Mouse (Mus musculus) liver (tissue): ENCODE results near the gene Ggact.

Source experiments
- DNase-seq: peaks from one replicate; pipeline ENCODE4 v3.0.0-alpha.2; 2020; ENCODE audit warnings: mixed read lengths

The Ggact gene

DNA sequence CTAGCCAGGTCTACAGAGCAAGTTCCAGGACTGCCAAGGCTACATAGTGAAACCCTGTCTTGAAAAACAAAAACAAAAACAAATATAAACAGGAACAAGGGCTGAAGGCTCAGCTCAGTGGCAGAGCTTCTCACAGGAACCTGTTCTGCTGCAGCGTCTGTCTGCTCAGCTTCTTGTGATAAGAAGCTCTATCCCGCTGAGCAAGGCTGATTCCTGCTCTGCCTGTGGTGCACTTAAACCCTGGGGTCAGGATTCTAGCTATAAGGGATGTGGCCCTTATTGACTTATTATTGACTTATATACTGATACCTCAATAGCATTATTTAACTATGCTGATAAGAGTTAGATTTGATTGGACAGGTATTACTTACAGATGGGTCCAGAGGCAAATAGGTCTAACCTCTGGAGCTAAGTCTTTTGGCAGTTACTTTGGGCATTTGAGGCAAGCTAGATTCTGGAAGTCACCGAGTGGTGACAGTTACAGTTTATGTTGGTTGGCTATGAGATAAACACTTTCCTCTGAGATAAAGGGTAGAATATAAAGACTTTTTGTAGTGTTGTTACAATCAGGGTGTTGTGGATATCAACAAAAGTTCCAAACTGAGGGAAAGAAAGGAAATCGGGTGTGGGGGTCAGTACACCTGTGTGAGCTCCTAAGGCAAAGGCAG lies 48.0 kb downstream of the Ggact start:
- no peak for DNase-seq

DNA sequence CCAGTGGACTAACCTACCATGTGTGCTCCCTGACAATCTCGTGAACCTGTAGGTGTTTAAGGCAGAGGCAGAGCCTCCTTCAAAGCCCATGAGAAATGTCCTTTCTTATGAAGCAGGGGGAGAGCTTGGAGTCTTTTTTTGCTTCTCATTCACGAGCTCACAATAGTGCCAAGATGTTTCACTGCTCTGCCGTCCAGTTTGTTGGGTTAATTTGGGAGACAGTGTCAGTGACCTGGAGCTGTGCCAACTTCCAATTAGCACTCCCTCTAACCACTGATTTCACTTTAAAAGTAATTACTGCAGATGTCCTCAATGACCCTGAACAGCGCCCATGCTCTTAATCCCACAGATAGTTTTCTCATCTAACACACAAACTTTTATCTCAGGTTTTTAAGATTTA lies 50.9 kb downstream of the Ggact start:
- DNase-seq = no peak

DNA sequence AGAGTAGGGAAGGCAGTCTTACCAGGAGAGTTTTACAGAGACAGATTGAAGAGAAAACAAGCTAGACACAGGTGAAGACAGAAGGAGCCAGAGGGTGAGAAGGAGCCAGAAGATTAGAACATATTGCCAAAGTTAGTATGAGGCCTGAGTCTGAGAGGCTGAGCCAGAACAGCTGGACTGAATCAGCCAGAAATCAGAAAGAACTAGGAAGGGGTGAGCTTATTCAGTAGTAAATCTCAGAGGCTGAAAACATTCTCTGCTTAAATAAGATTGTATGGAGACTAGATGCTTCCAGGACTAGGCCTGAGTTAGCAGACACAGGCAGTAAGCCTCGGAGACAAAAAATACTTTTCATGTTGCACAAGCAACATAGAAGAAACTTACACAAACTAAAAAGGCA lies 53.8 kb downstream of the Ggact start:
- no peak for DNase-seq

DNA sequence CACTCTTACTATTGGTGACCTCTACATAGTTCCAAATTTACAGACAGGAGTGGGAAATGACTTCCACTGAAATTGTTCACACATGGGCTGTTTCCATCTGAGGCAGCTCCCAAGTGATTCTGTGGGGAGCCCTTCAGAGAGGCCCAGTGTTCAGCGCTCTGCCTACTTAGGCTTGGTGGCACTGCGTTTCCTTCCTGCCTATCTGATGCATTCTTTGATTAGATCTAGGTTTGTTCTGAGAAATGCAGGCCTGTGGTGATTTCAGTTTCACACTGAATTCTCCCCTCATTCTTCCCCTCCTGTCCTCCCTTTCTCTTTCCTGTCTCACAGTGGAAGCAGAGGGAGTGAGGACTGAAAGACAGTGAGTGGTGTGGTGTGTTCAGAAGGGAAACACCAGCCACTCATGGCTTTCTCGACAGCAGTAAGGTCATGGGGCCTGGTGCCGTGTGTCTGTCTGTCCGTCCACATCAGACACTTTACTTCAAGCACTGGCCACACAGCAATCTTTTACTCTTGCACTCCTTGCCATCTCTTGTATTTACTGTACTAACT lies 61.0 kb downstream of the Ggact start:
- DNase-seq = no peak

DNA sequence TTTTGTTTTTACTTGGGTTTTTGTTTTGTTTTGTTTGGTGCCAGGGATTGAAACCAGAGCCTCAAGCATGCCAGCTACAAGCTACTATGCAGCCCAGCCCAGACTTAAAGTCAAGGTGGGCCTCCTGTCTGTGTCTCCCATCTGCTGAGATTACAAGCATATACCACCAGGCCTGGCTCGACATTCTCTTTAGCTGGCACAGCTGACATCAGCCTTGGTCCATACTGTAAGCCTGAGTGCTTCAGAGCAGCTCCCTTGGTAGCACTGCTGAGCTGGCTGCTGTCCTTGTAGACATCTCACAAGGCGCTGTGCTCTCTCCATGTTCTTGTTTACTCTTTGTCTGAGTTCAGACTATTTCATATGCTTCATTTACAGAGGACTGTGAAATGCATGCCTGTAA lies 76.5 kb downstream of the Ggact start:
- no peak for DNase-seq

DNA sequence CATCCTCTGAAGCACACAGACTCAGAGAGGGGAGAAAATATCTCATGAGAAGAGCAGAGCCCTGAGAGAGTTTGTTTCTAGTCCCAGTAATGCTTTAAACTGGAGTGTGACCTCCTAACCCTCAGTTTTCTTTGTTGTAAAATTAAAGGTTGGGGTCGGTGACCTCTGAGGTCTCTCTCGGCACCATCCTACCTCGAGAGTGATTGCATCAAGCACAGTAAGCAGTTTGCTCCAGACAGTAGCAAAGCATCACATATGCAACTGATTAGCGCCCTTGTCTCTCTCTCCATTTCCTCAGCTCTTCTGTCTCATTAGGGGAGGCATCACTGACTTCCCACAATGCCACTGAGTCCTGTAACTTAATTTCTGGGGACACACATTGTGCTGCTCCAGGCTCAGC lies 77.3 kb downstream of the Ggact start:
- DNase-seq = no peak

DNA sequence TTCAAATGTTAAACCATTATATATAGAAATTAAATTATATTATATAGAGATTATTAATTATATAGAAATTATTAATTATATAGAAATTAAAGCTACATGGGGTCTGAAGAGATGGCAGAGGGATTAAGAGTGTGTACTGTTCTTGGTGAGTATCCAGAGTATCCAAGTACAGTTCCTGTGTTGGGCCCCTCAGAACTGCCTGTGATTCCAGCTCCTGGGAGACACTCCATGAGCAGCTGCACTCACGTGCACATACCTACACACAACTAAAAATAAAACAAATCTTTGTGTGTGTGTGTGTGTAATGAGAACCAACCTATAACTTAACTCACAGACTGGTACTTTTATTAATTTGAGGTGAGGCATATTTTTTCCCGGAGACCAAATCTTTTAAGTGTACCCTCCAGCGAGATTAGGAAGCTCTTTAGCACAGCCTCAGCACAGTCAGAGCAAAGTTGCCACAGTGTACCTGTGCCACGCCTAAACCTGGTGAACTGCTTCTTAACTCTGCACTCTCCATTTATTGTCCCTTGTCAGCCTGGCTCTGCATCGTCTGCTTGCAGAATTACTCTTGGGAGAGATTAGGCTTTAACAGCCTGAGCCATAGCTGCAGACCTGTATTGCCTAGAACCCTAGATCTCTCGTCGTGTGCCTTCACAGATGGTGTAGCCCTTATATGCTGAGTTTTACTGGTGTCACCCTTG lies 77.9 kb downstream of the Ggact start:
- DNase-seq = no peak

DNA sequence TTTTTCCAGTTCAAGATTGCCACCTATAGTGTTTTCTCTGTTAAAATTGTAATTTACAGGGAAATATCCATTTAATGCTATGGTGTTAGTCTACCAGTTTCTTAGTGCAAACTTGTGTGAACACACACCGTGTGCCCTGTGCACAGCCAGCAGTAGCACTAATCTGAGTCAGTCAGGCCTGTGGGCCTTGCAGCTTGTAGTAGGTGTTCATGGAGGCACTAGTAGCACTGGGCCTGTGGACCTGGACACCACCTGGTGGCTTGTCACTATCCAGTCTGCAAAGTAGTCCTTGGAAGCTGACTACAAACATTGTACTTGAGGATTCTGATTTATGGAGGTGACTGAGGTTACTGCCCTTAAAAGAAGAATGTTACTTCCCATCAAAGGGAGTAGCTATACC lies 78.8 kb downstream of the Ggact start:
- no peak for DNase-seq

DNA sequence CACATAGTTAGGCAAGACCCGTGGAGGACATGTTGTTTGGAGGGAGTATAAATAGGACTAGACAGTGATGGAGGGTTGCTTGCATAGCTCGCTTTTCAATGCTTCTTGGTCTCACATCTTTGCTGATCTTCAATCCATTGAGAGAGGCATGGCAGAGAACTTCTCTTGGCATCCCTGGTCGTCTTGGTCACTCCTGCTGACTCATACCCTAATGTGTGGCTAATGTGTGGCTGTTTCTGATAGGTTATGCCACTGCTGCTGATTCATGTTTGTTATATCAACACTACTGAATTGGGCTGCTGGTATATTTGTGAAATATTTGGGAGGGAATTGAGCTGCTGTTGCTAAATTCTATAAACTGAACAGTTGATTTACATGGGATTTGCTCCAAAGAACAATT lies 79.9 kb downstream of the Ggact start:
- DNase-seq = no peak

DNA sequence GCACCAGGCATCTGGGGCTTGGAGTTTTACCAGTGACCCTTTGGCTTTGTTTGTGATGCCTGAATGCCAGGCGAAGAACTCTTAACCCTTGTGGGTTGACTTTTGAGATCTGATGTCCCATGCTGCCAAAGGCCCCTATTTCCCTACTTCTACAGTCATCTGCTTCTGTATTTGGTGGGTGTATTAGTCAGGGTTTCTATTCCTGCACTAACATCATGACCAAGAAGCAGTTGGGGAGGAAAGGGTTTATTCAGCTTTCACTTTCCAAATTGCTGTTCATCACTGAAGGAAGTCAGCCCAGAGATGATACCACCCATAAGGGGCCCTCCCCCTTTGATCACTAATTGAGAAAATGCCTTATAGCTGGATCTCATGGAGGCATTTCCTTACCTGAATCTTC lies 83.1 kb downstream of the Ggact start:
- no peak for DNase-seq

DNA sequence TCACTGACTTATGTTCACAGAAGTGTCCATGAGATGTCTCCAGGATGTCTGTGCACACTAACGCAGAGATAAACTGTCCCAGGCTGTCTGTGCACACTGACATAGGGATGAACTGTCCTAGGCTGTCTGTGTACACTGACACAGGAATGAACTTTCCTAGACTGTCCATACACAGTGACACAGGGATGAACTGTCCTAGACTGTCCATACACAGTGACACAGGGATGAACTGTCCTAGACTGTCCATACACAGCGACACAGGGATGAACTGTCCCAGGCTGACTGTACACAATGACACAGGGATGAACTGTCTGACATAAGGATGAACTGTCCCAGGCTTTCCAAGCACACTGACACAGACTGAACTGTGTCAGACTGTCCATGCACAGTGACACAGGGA lies 88.1 kb downstream of the Ggact start:
- no peak for DNase-seq

DNA sequence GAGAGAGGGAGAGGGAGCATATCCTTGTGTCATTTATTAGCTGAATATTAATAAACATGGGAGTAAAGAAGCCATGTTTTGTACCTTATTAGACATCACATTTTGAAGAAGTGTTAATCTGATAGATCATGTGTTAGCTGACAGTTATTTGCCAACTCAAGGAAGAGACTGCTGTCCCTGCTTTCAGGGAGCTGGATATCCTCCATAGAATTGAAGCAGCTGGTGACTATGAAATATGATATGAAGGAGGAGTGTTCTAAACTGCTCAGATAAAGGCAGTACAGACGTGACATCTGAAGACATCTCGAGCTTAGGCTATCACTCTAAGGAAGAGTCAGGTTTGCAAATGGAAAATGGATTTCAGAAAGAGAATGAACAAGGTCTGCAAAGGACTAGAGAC lies 89.8 kb downstream of the Ggact start:
- no peak for DNase-seq

DNA sequence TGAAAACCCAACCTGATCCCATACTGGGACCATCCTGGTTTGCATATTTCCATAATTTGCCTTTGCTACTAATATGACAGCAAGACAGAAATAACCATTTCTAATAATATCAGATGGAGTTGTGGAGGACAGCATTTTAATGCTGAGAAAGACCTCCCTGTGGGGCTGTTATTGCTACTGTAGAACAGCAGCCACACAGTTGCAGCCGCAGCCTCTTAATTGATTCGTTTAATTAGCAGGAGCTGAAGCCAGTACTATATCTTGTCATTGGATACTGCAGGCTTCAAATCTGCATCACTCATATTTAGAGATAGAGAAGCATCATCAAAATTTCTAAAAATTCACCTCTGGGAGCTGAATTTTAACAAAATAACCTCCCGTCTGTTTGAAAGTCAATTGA lies 92.6 kb downstream of the Ggact start:
- no peak for DNase-seq

DNA sequence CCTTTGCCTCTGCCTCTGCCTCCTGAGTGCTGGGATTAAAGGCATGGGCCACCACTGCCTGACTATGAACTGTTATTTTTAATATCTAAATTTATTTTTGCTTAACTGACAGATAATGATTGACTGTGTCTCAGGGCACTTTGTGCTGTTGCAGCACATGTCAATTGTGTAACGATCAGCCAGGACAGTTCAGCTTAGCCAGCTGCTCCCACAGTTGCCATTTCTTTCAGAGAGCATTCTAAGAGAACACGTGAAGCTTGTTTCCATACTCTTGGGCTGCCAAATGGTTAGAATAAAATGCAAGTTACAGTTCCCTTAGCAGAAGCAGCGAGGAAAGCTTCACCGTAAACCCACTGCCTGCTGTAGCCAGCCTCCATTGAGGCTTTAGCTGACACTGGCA lies 113.3 kb downstream of the Ggact start:
- DNase-seq = no peak

DNA sequence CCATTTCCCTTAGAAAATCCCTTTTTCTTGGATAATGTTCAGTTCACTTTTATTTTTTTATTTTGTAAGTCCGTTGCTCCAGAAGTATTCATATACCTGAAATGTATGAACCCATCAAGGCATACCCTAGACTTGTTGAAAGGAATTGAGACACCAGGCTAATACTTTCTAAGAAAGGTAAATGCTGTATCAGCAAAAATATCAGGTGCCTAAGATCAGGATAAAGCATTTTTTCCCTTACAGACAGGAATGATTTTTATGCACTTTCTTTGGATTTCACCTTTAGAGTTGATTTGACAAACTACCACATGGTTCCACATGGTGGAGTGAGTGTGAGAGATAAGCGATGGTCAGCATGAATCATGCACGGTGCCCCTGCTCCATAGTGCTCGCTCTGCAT lies 120.2 kb downstream of the Ggact start:
- no peak for DNase-seq

DNA sequence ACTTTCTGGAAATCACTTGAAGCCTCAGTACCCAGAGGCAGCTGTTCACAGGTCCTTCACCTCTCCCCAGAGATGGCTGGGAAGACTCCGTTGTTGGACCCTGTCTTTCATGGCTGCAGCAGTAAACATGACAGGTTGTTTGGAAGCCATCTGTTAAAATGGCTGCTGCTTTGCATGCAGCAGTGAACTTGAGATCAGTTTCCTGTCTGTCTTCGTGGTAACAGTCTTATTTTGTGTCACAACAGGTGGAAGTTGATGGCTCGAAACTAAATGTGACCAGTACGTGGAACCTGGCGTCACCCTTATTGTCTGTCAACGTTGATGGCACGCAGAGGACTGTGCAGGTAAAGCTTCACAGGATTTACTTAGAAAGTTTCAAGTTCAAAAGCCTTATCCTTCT lies 123.4 kb downstream of the Ggact start:
- DNase-seq = no peak

DNA sequence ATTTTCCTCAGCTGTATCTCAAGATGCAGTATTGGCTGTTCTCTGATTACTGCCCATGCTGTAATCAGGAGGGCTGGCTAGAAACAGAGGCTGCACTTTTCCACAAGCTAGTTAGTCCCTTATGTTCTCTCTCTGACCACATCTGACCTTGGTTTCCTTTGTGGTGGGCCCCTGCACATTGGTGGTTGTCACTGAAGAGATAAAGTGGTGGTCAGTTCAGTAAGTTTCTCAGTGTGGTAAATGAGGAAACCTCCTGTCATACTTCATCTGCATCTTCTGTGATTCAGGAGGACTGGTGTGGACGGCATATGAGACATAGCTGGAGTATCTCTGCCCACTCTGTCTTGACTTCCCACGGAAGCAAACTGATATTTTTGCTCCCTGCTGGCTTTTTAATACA lies 125.4 kb downstream of the Ggact start:
- DNase-seq = no peak

DNA sequence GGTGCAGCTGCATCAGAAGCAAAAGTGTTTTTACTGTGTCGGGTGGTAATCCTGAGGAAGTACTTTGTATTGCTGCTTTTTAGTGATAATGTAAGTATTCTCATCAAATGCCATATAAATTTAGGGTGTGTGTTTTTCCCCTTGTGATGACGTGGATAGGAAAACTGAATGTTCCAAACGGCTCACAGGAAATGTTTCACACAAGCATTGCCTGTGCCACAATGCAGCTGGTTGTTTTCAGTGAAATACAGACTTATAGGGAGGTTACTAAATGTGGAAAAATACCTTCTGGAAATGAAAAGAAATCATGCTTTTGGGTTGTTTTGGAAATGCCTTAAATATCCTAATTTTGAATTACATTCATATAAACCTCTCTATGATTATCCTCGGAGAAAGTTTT lies 128.9 kb downstream of the Ggact start:
- DNase-seq = no peak

DNA sequence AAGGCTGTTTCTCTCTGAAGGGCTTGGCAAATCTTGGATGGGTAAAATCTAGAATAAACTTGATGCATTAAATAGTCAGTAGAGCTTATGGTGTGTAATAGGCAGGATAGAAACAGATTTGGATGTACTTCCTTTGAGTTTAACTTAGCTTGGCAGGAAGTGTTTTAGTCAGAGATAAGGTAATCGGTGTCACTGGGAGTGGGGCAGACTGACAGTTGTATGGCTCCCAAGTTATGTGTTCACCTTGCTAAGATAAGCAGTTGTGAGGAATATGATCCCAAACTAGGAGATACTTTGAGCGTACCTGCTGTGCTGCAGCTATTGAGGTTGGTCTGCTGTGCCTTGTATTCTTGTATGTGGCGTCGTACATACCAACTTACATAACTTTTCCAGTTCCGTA lies 147.1 kb downstream of the Ggact start:
- DNase-seq = no peak
